Mouse (Mus musculus) forebrain, embryonic 14.5 days (tissue): ENCODE measurements around the gene Ppp1r13b. TPM values are rescaled to one million over a fixed set of nuclear protein-coding genes. Genes with fewer than 3 reads are reported as not detected.
A peak's percentile ranks its signal among the peaks of the same experiment; 100 is the strongest.

Experiments used
- ATAC-seq: fragments of 200-750 bp; cut with Nextera tagmentation; 2 replicates; pipeline ENCODE4 v1.8.0; 2017; ENCODE audit warnings: mild to moderate bottlenecking, moderate library complexity
- DNase-seq: peaks from one replicate; pipeline ENCODE4 v3.0.0-alpha.2; 2015; ENCODE audit warnings: low spot score
- H3K27ac ChIP-seq: fragments of 300-500 bp; sonication (generic); 2 replicates; pipeline ENCODE4 v1.5.1; 2014; ENCODE audit warnings: low read depth, mild to moderate bottlenecking, control low read depth, low read length, moderate library complexity
- H3K27me3 ChIP-seq: fragments of 300-500 bp; sonication (generic); replicated peaks from 2 replicates; pipeline ENCODE4 v1.6.1; 2014; ENCODE audit warnings: low read length, control low read depth, mixed read lengths; ENCODE audit not compliant: control insufficient read depth, insufficient read depth
- H3K36me3 ChIP-seq: fragments of 300-500 bp; sonication (generic); 2 replicates; pipeline ENCODE4 v1.6.1; 2014; ENCODE audit warnings: low read length, control low read depth; ENCODE audit not compliant: control insufficient read depth, insufficient read depth
- H3K4me1 ChIP-seq: fragments of 300-500 bp; sonication (generic); 2 replicates; pipeline ENCODE4 v1.6.1; 2014; ENCODE audit warnings: antibody characterized with exemption, low read length, control low read depth; ENCODE audit not compliant: control insufficient read depth, insufficient read depth
- H3K4me2 ChIP-seq: fragments of 300-500 bp; sonication (generic); 2 replicates; pipeline ENCODE4 v1.6.1; 2014; ENCODE audit warnings: mild to moderate bottlenecking, control low read depth, low read length
- H3K4me3 ChIP-seq: fragments of 300-500 bp; sonication (generic); 2 replicates; pipeline ENCODE4 v1.5.1; 2014; ENCODE audit warnings: low read depth, low read length, control low read depth
- H3K9ac ChIP-seq: fragments of 300-500 bp; sonication (generic); 2 replicates; pipeline ENCODE4 v1.6.1; 2014; ENCODE audit warnings: mild to moderate bottlenecking, low read length, control low read depth, moderate library complexity
- H3K9me3 ChIP-seq: fragments of 300-500 bp; sonication (generic); replicated peaks from 2 replicates; pipeline ENCODE4 v1.6.1; 2016; ENCODE audit warnings: low read length, control low read depth, mixed read lengths; ENCODE audit not compliant: control insufficient read depth
- WGBS: fragments of 180-500 bp; shearing (Covaris S2); extraction: QIAGEN DNeasy Blood & Tissue Kit; methylation state at CpG from one replicate; pipeline ENCODE4 v1.1.7; 2014; 5-methylcytosine and 5-hydroxymethylcytosine counted together
- polyA plus RNA-seq: library from polyadenylated mRNA; unstranded; fragments of >200 nt; fragmentation: Nextera tagmentation; extraction: Ambion mirVana; gene quantifications from 2 replicates; pipeline ENCODE4 v1.2.1, GENCODE M21; 2014

Gene Ppp1r13b
- polyA plus RNA-seq, 1 experiment from 2014 or later, result 12.5 TPM

GRCm38 (mm10) chr12:111894082-111894481, 13.8 kb downstream of the Ppp1r13b start:
- Histone ChIP-seq H3K36me3 (no peaks in the 10 kb centered on the region), H3K4me2 (no peak overlapping the region), H3K4me3 (no peak overlapping the region), H3K4me1 (peaks cover 3% of the 10 kb centered on the region; the same call in 1 of the 2 replicates), H3K27ac (no peak overlapping the region), H3K27me3 (no peaks in the 10 kb centered on the region), H3K9me3 (no peaks in the 10 kb centered on the region), H3K9ac (no peak overlapping the region)
- WGBS, result 48% methylated on average over 1 of the region's 1 CpGs
- DNase-seq, result no peak
- ATAC-seq, result no peak

- 96% methylated on average over 1 of the region's 1 CpGs for WGBS
- no peaks in the 10 kb centered on the region for H3K36me3 ChIP-seq
Measured at GRCm38 (mm10) chr12:111892981-111893380, 14.9 kb downstream of the Ppp1r13b start.

GRCm38 (mm10) chr12:111891800-111892199, 16.1 kb downstream of the Ppp1r13b start:
- Histone ChIP-seq H3K36me3 (no peaks in the 10 kb centered on the region), H3K9me3 (no peaks in the 10 kb centered on the region), H3K9ac (no peak overlapping the region), H3K27me3 (no peaks in the 10 kb centered on the region), H3K27ac (no peak overlapping the region), H3K4me1 (no peaks in the 10 kb centered on the region; the same call in 1 of the 2 replicates), H3K4me3 (no peak overlapping the region), H3K4me2 (no peak overlapping the region)
- no peak for DNase-seq
- WGBS, result 87% methylated on average over 4 of the region's 4 CpGs
- no peak for ATAC-seq

More at GRCm38 (mm10) chr12:111892981-111893380, 14.9 kb downstream of the Ppp1r13b start:
- H3K27ac ChIP-seq, result no peak overlapping the region
- peaks cover 3% of the 10 kb centered on the region; the same call in 1 of the 2 replicates for H3K4me1 ChIP-seq
- no peak for ATAC-seq
- no peak overlapping the region for H3K9ac ChIP-seq
- DNase-seq, result no peak
- no peak overlapping the region for H3K4me2 ChIP-seq
- no peaks in the 10 kb centered on the region for H3K9me3 ChIP-seq
- H3K4me3 ChIP-seq, result no peak overlapping the region
- H3K27me3 ChIP-seq, result no peaks in the 10 kb centered on the region

GRCm38 (mm10) chr12:111889251-111889650, 18.7 kb downstream of the Ppp1r13b start:
- Histone ChIP-seq H3K9me3 (no peaks in the 10 kb centered on the region), H3K27ac (no peak overlapping the region), H3K4me3 (no peak overlapping the region), H3K36me3 (no peaks in the 10 kb centered on the region), H3K27me3 (no peaks in the 10 kb centered on the region), H3K4me1 (no peaks in the 10 kb centered on the region), H3K4me2 (no peak overlapping the region), H3K9ac (no peak overlapping the region)
- ATAC-seq (no peak), DNase-seq (no peak)
- WGBS, result 88% methylated on average over 3 of the region's 3 CpGs

- no peaks in the 10 kb centered on the region for H3K36me3 ChIP-seq
- DNase-seq (no peak), ATAC-seq (no peak)
- H3K9ac ChIP-seq, result no peak overlapping the region
- H3K4me2 ChIP-seq, result no peak overlapping the region
- H3K27ac ChIP-seq, result no peak overlapping the region
- H3K4me3 ChIP-seq, result no peak overlapping the region
- H3K27me3 ChIP-seq, result no peaks in the 10 kb centered on the region
- H3K4me1 ChIP-seq, result no peaks in the 10 kb centered on the region
- no peaks in the 10 kb centered on the region for H3K9me3 ChIP-seq
- WGBS, result 79% methylated on average over 4 of the region's 4 CpGs
Measured at GRCm38 (mm10) chr12:111888303-111888864, 19.5 kb downstream of the Ppp1r13b start.

- no peak overlapping the region for H3K27ac ChIP-seq
- H3K4me3 ChIP-seq, result no peak overlapping the region
- no peak overlapping the region for H3K4me2 ChIP-seq
- H3K4me1 ChIP-seq, result no peaks in the 10 kb centered on the region
- H3K27me3 ChIP-seq, result no peaks in the 10 kb centered on the region
- WGBS, result 91% methylated on average over 1 of the region's 1 CpGs
- no peak for ATAC-seq
- no peak for DNase-seq
- no peak overlapping the region for H3K9ac ChIP-seq
- no peaks in the 10 kb centered on the region for H3K9me3 ChIP-seq
- H3K36me3 ChIP-seq, result no peaks in the 10 kb centered on the region
Measured at GRCm38 (mm10) chr12:111887005-111887404, 20.9 kb downstream of the Ppp1r13b start.

- no peak overlapping the region for H3K4me2 ChIP-seq
- H3K36me3 ChIP-seq, result no peaks in the 10 kb centered on the region
- no peaks in the 10 kb centered on the region for H3K27me3 ChIP-seq
- H3K27ac ChIP-seq, result no peak overlapping the region
- no peaks in the 10 kb centered on the region for H3K4me1 ChIP-seq
- no peak overlapping the region for H3K4me3 ChIP-seq
- H3K9ac ChIP-seq, result no peak overlapping the region
- 73% methylated on average over 4 of the region's 4 CpGs for WGBS
- H3K9me3 ChIP-seq, result no peaks in the 10 kb centered on the region
- DNase-seq (no peak), ATAC-seq (no peak)
Measured at GRCm38 (mm10) chr12:111882852-111883251, 25.1 kb downstream of the Ppp1r13b start.

GRCm38 (mm10) chr12:111882022-111882421, 25.9 kb downstream of the Ppp1r13b start:
- ATAC-seq, result no peak
- DNase-seq, result no peak
- 83% methylated on average over 3 of the region's 3 CpGs for WGBS

GRCm38 (mm10) chr12:111878213-111878612, 29.7 kb downstream of the Ppp1r13b start:
- Histone ChIP-seq H3K9me3 (no peaks in the 10 kb centered on the region), H3K9ac (no peak overlapping the region), H3K4me1 (no peaks in the 10 kb centered on the region), H3K4me2 (no peak overlapping the region), H3K4me3 (no peak overlapping the region), H3K27me3 (no peaks in the 10 kb centered on the region), H3K27ac (no peak overlapping the region), H3K36me3 (no peaks in the 10 kb centered on the region)
- ATAC-seq, result peak; percentile 69
- DNase-seq, result peak; percentile 90
- 10% methylated on average over 3 of the region's 3 CpGs for WGBS

More at GRCm38 (mm10) chr12:111882022-111882421, 25.9 kb downstream of the Ppp1r13b start:
- Histone ChIP-seq H3K27ac (no peak overlapping the region), H3K4me2 (no peak overlapping the region), H3K4me3 (no peak overlapping the region), H3K27me3 (no peaks in the 10 kb centered on the region), H3K9me3 (no peaks in the 10 kb centered on the region), H3K36me3 (no peaks in the 10 kb centered on the region), H3K9ac (no peak overlapping the region), H3K4me1 (no peaks in the 10 kb centered on the region)
